Mouse (Mus musculus) E14TG2a.4 (cell line): Measurements from ENCODE around the gene Lbhd2.

Experiments used
- CTCF ChIP-seq: conservative IDR thresholded peaks from 2 replicates; pipeline ENCODE4 v1.5.1; 2014; ENCODE audit warnings: low read length
- NANOG ChIP-seq: IDR thresholded peaks from 2 replicates; pipeline ENCODE4 v1.6.1; 2014; ENCODE audit warnings: borderline replicate concordance, low read length, mixed read lengths
- POU5F1 ChIP-seq: IDR thresholded peaks from 2 replicates; pipeline ENCODE4 v1.6.1; 2014; ENCODE audit warnings: low read length, borderline replicate concordance

GRCm38 (mm10) chr12:111378812-111379211 is 27.8 kb upstream of the Lbhd2 start:
- no peak for TF ChIP-seq CTCF
- no peak for TF ChIP-seq NANOG
- no peak for TF ChIP-seq POU5F1
